Mouse (Mus musculus) embryonic facial prominence, embryonic 10.5 days (tissue): ENCODE data around the gene Eif4a3. TPM values are rescaled to one million over a fixed set of nuclear protein-coding genes. Genes with fewer than 3 reads are reported as not detected.
A peak's percentile ranks its signal among the peaks of the same experiment; 100 is the strongest.
"Not testable (repeated sequence)": the region's sequence is repeated elsewhere in the genome, so short reads cannot be mapped to it uniquely, and the experiment has no call there.

Experiments used
- DNase-seq: peaks from one replicate; pipeline ENCODE4 v3.0.0-alpha.2; 2017; ENCODE audit warnings: low spot score
- H3K27ac ChIP-seq: fragments of 300-500 bp; sonication (generic); replicated peaks from 2 replicates; pipeline ENCODE4 v1.5.1; 2016; ENCODE audit warnings: mild to moderate bottlenecking
- H3K27me3 ChIP-seq: fragments of 300-500 bp; sonication (generic); replicated peaks from 2 replicates; pipeline ENCODE4 v1.6.1; 2016; ENCODE audit warnings: low read depth, mild to moderate bottlenecking; ENCODE audit not compliant: poor library complexity, severe bottlenecking
- H3K36me3 ChIP-seq: fragments of 300-500 bp; sonication (generic); replicated peaks from 2 replicates; pipeline ENCODE4 v1.6.1; 2016; ENCODE audit warnings: mild to moderate bottlenecking, moderate library complexity
- H3K4me1 ChIP-seq: fragments of 300-500 bp; sonication (generic); 2 replicates; pipeline ENCODE4 v1.6.1; 2016
- H3K4me3 ChIP-seq: fragments of 300-500 bp; sonication (generic); 2 replicates; pipeline ENCODE4 v1.5.1; 2016; ENCODE audit warnings: mild to moderate bottlenecking, moderate library complexity
- H3K9me3 ChIP-seq: fragments of 300-500 bp; sonication (generic); 2 replicates; pipeline ENCODE4 v1.6.1; 2016; ENCODE audit warnings: mild to moderate bottlenecking
- WGBS: fragments of 180-500 bp; shearing (Covaris S2); methylation state at CpG from one replicate; pipeline ENCODE4 v1.1.7; 2016; 5-methylcytosine and 5-hydroxymethylcytosine counted together
- polyA plus RNA-seq: library from polyadenylated mRNA; unstranded; fragments of >200 nt; fragmentation: Nextera tagmentation; extraction: Ambion mirVana; gene quantifications from 2 replicates; pipeline ENCODE4 v1.2.1, GENCODE M21; 2016

Eif4a3 gene
- polyA plus RNA-seq, 1 experiment from 2014 or later = 465 TPM

GRCm38 (mm10) chr11:119258572-119259322, 41.1 kb downstream of the Eif4a3 start:
- H3K27ac ChIP-seq = peak overlapping the region; percentile 60; the same call in 1 of the 2 replicates
- peak overlapping the region; percentile 45 for H3K4me3 ChIP-seq
- peak; percentile 55 for DNase-seq
- H3K4me1 ChIP-seq = peaks cover 16% of the 10 kb centered on the region
- H3K9me3 ChIP-seq = no peaks in the 10 kb centered on the region
- H3K36me3 ChIP-seq = peaks cover 37% of the 10 kb centered on the region
- WGBS = 67% methylated on average over 23 of the region's 23 CpGs
- H3K27me3 ChIP-seq = no peaks in the 10 kb centered on the region

- Histone ChIP-seq H3K4me3 (peak overlapping the region; percentile 45), H3K9me3 (no peaks in the 10 kb centered on the region), H3K36me3 (peaks cover 35% of the 10 kb centered on the region), H3K4me1 (peaks cover 21% of the 10 kb centered on the region), H3K27me3 (no peaks in the 10 kb centered on the region), H3K27ac (peak overlapping the region; percentile 60; the same call in 1 of the 2 replicates)
- 65% methylated on average over 9 of the region's 9 CpGs for WGBS
- no peak for DNase-seq
Measured at GRCm38 (mm10) chr11:119258216-119258571, 41.7 kb downstream of the Eif4a3 start.

- peaks cover 37% of the 10 kb centered on the region for H3K4me1 ChIP-seq
- not testable (repeated sequence) for H3K4me3 ChIP-seq, H3K27me3 ChIP-seq, H3K9me3 ChIP-seq, H3K27ac ChIP-seq, DNase-seq
- WGBS = 92% methylated on average over 5 of the region's 5 CpGs
- peaks cover 20% of the 10 kb centered on the region for H3K36me3 ChIP-seq
Measured at GRCm38 (mm10) chr11:119256557-119256956, 43.3 kb downstream of the Eif4a3 start.

GRCm38 (mm10) chr11:119252854-119253541, 46.9 kb downstream of the Eif4a3 start:
- peaks cover 50% of the 10 kb centered on the region for H3K4me1 ChIP-seq

GRCm38 (mm10) chr11:119250998-119251397, 48.9 kb downstream of the Eif4a3 start:
- Histone ChIP-seq H3K4me3 (no peak overlapping the region), H3K27ac (no peak overlapping the region)

More at GRCm38 (mm10) chr11:119252854-119253541, 46.9 kb downstream of the Eif4a3 start:
- peaks cover 9% of the 10 kb centered on the region; the same call in 1 of the 2 replicates for H3K27me3 ChIP-seq
- H3K4me3 ChIP-seq = peak overlapping the region; percentile 49
- H3K9me3 ChIP-seq = no peaks in the 10 kb centered on the region
- WGBS = 6% methylated on average over 22 of the region's 22 CpGs
- H3K36me3 ChIP-seq = no peaks in the 10 kb centered on the region
- peak; percentile 84 for DNase-seq
- H3K27ac ChIP-seq = peak overlapping the region; percentile 84

GRCm38 (mm10) chr11:119249011-119249410, 50.9 kb downstream of the Eif4a3 start:
- Histone ChIP-seq H3K27me3 (peaks cover 9% of the 10 kb centered on the region; the same call in 1 of the 2 replicates), H3K4me1 (peaks cover 45% of the 10 kb centered on the region), H3K9me3 (no peaks in the 10 kb centered on the region), H3K27ac (no peak overlapping the region), H3K4me3 (no peak overlapping the region), H3K36me3 (peaks cover 5% of the 10 kb centered on the region; the same call in 1 of the 2 replicates)
- peak; percentile 69 for DNase-seq
- WGBS = 36% methylated on average over 6 of the region's 6 CpGs

More at GRCm38 (mm10) chr11:119250998-119251397, 48.9 kb downstream of the Eif4a3 start:
- Histone ChIP-seq H3K27me3 (peaks cover 9% of the 10 kb centered on the region; the same call in 1 of the 2 replicates), H3K4me1 (peaks cover 41% of the 10 kb centered on the region), H3K9me3 (no peaks in the 10 kb centered on the region), H3K36me3 (no peaks in the 10 kb centered on the region)
- no peak for DNase-seq
- 67% methylated on average over 17 of the region's 17 CpGs for WGBS

- H3K27ac ChIP-seq, H3K9me3 ChIP-seq, H3K27me3 ChIP-seq, H3K4me3 ChIP-seq, DNase-seq: not testable (repeated sequence)
- H3K4me1 ChIP-seq = peaks cover 15% of the 10 kb centered on the region
- peaks cover 32% of the 10 kb centered on the region for H3K36me3 ChIP-seq
- 90% methylated on average over 6 of the region's 6 CpGs for WGBS
Measured at GRCm38 (mm10) chr11:119245543-119245942, 54.3 kb downstream of the Eif4a3 start.

- WGBS = 93% methylated on average over 12 of the region's 12 CpGs
- Histone ChIP-seq H3K27ac (no peak overlapping the region), H3K9me3 (peaks cover 6% of the 10 kb centered on the region; the same call in 1 of the 2 replicates), H3K4me1 (peaks cover 27% of the 10 kb centered on the region), H3K36me3 (peaks cover 57% of the 10 kb centered on the region), H3K27me3 (no peaks in the 10 kb centered on the region), H3K4me3 (no peak overlapping the region)
- DNase-seq = no peak
Measured at GRCm38 (mm10) chr11:119239480-119239879, 60.4 kb downstream of the Eif4a3 start.

Other genes starting within 250 kb of the Eif4a3 start
- gene Cbx4, start 213.9 kb downstream of the Eif4a3 start, polyA plus RNA-seq = 4.7 and 5.2 TPM in 2 replicates
- gene Tbc1d16, start 71.6 kb downstream of the Eif4a3 start, polyA plus RNA-seq = 25.3 and 25.5 TPM in 2 replicates
- 16.4 and 19.5 TPM in 2 replicates for gene Ccdc40, start 71.5 kb downstream of the Eif4a3 start, polyA plus RNA-seq
- 30.8 TPM in 2 replicates for gene Gaa, start 32.2 kb downstream of the Eif4a3 start, polyA plus RNA-seq
- 0.05 TPM in 1 of 2 replicates, not detected in the other for gene Card14, start 7.7 kb upstream of the Eif4a3 start, polyA plus RNA-seq
- 5.4 and 5.5 TPM in 2 replicates for gene Sgsh, start 55.4 kb upstream of the Eif4a3 start, polyA plus RNA-seq
- 7.6 and 8.2 TPM in 2 replicates for gene Slc26a11, start 55.5 kb upstream of the Eif4a3 start, polyA plus RNA-seq
- gene Rnf213, start 93.0 kb upstream of the Eif4a3 start, polyA plus RNA-seq = 1.4 TPM in 2 replicates
- gene Endov, start 191.3 kb upstream of the Eif4a3 start, polyA plus RNA-seq = 21.1 and 21.2 TPM in 2 replicates
- gene Nptx1, start 247.7 kb upstream of the Eif4a3 start, polyA plus RNA-seq = 1.9 and 2.6 TPM in 2 replicates